Comparison of ENCODE assay signal across 18 mouse cellular contexts in the genomic region with DNA sequence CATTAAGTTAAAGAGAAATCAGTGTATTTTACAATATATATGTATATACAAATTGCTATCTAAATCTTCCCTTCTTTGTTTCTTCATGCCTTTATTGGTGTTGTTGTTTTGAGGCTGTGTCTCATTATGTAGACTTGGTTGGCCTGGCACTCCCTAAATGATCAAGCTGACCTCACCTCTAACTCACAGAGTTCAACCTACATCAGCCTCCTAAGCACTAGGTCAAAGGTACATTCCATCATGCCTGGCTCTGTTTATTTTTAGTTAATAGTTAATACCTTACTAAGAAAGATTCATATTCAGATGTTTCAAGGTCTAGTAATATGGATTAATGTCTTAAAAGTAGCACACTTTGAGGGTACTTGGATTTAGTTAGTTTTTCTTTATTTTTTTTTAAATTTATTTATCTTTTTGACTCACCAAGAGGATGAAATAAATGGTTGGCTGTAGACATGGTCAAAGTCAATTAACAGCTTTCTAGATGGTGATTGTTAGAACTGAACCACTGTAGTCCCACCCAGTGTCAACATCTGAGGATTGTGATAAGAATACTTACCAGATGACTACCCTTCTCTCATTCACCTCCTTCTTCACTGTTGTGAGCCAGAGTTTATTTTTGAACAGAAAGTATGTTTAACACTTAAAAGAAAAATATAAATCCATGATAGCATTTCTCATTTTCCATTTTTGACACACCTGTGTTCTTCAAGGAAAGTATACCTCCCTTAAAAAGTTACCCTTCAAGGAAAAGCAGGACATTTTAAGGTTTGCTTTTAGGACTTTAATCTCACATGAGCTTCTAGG. TPM values are rescaled to one million over a fixed set of nuclear protein-coding genes. Genes with fewer than 3 reads are reported as not detected.
"Had no signal": no experiment of that assay in that cellular context is flagged by ENCODE, and none has a peak within 500 bp of the region (broad histone marks: within the 10 kb centered on the region; RNA-seq: fewer than 3 reads in every experiment).

Olfr1160 (minus strand) TSS at position 754 of the 804 bp plus-strand sequence.

- H3K27me3 ChIP-seq: hindbrain, embryonic 15.5 days; limb, embryonic 12.5 days; lung, embryonic 15.5 days; midbrain, embryonic 13.5 days had no signal

- H3K4me2 ChIP-seq: hindbrain, embryonic 15.5 days; limb, embryonic 12.5 days; lung, embryonic 15.5 days; midbrain, embryonic 13.5 days had no signal

- H3K9me3 ChIP-seq: hindbrain, embryonic 15.5 days; limb, embryonic 12.5 days; lung, embryonic 15.5 days; midbrain, embryonic 13.5 days had no signal

- H3K27ac ChIP-seq: hindbrain, embryonic 15.5 days; kidney, postnatal 0 days; limb, embryonic 12.5 days; liver, embryonic 14.5 days; lung, embryonic 15.5 days; midbrain, embryonic 13.5 days had no signal

- H3K36me3 ChIP-seq: hindbrain, embryonic 15.5 days; limb, embryonic 12.5 days; lung, embryonic 15.5 days; midbrain, embryonic 13.5 days had no signal

- H3K4me1 ChIP-seq: hindbrain, embryonic 15.5 days; limb, embryonic 12.5 days; lung, embryonic 15.5 days; midbrain, embryonic 13.5 days had no signal

- H3K9ac ChIP-seq: hindbrain, embryonic 15.5 days; limb, embryonic 12.5 days; liver, embryonic 14.5 days; lung, embryonic 15.5 days; midbrain, embryonic 13.5 days had no signal

- DNase-seq: right cerebral cortex, adult 18-20 months; right cerebral cortex, postnatal 25 days; thymus, postnatal 14 days had no signal

- ATAC-seq: midbrain, embryonic 13.5 days had no signal

- H3K4me3 ChIP-seq: hindbrain, embryonic 15.5 days; limb, embryonic 12.5 days; lung, embryonic 15.5 days; midbrain, embryonic 13.5 days had no signal

RNA-seq across cellular contexts. Expression of gene Olfr1160, which starts in this region (rescaled TPM):
- total RNA-seq: layer of hippocampus, adult 8-10 months; layer of hippocampus, postnatal 14 days; left cerebral cortex, adult 8-10 months; left cerebral cortex, postnatal 36 days; megakaryocyte-erythroid progenitor cell, adult 5-6 weeks; midbrain, postnatal 0 days had no signal
- polyA plus RNA-seq: hindbrain, embryonic 11.5 days; hindbrain, embryonic 15.5 days; kidney, postnatal 0 days; large intestine, adult 2 months; limb, embryonic 12.5 days; liver, embryonic 14.5 days; lung, embryonic 15.5 days; midbrain, embryonic 13.5 days; midbrain, postnatal 0 days; neural tube, embryonic 14.5 days had no signal
